Mouse (Mus musculus) forebrain, embryonic 15.5 days (tissue): ENCODE data around the gene Ckmt2. TPM values are rescaled to one million over a fixed set of nuclear protein-coding genes. Genes with fewer than 3 reads are reported as not detected.
A peak's percentile ranks its signal among the peaks of the same experiment; 100 is the strongest.

Experiments
- ATAC-seq: fragments of 200-750 bp; cut with Nextera tagmentation; replicated peaks from 2 replicates; pipeline ENCODE4 v1.8.0; 2017; ENCODE audit warnings: mild to moderate bottlenecking, moderate TSS enrichment, moderate library complexity
- H3K27ac ChIP-seq: fragments of 300-500 bp; sonication (generic); replicated peaks from 2 replicates; pipeline ENCODE4 v1.5.1; 2015; ENCODE audit warnings: mild to moderate bottlenecking, inconsistent platforms
- H3K27me3 ChIP-seq: fragments of 300-500 bp; sonication (generic); 2 replicates; pipeline ENCODE4 v1.6.1; 2015; ENCODE audit warnings: inconsistent platforms
- H3K36me3 ChIP-seq: fragments of 300-500 bp; sonication (generic); 2 replicates; pipeline ENCODE4 v1.6.1; 2015; ENCODE audit warnings: mild to moderate bottlenecking, inconsistent platforms
- H3K4me1 ChIP-seq: fragments of 300-500 bp; sonication (generic); 2 replicates; pipeline ENCODE4 v1.6.1; 2015; ENCODE audit warnings: inconsistent platforms
- H3K4me2 ChIP-seq: fragments of 300-500 bp; sonication (generic); replicated peaks from 2 replicates; pipeline ENCODE4 v1.6.1; 2015; ENCODE audit warnings: mild to moderate bottlenecking, inconsistent platforms
- H3K4me3 ChIP-seq: fragments of 300-500 bp; sonication (generic); 2 replicates; pipeline ENCODE4 v1.5.1; 2015; ENCODE audit warnings: mild to moderate bottlenecking, inconsistent platforms
- H3K9ac ChIP-seq: fragments of 300-500 bp; sonication (generic); replicated peaks from 2 replicates; pipeline ENCODE4 v1.6.1; 2015; ENCODE audit warnings: mild to moderate bottlenecking, inconsistent platforms
- H3K9me3 ChIP-seq: fragments of 300-500 bp; sonication (generic); 2 replicates; pipeline ENCODE4 v1.6.1; 2016; ENCODE audit warnings: inconsistent platforms
- WGBS: fragments of 180-500 bp; shearing (Covaris S2); methylation state at CpG from one replicate; pipeline ENCODE4 v1.1.7; 2015; ENCODE audit warnings: mixed read lengths; 5-methylcytosine and 5-hydroxymethylcytosine counted together
- polyA plus RNA-seq: library from polyadenylated mRNA; unstranded; fragments of >200 nt; fragmentation: Nextera tagmentation; extraction: Ambion mirVana; gene quantifications from 2 replicates; pipeline ENCODE4 v1.2.1, GENCODE M21; 2015

The Ckmt2 gene
- polyA plus RNA-seq, 1 experiment from 2014 or later = not detected

- no peak overlapping the region for H3K4me2 ChIP-seq
- no peaks in the 10 kb centered on the region for H3K27me3 ChIP-seq
- H3K36me3 ChIP-seq = no peaks in the 10 kb centered on the region
- H3K4me3 ChIP-seq = no peak overlapping the region
- no peak overlapping the region for H3K9ac ChIP-seq
- WGBS = 80% methylated on average over 6 of the region's 6 CpGs
- no peaks in the 10 kb centered on the region for H3K9me3 ChIP-seq
- H3K4me1 ChIP-seq = 0 out of 2 replicates have a peak, but pooled peaks cover 3% of the 10 kb centered on the region
- no peak for ATAC-seq
- H3K27ac ChIP-seq = no peak overlapping the region
Measured at GRCm38 (mm10) chr13:91893132-91893531, 16.4 kb upstream of the Ckmt2 start.

GRCm38 (mm10) chr13:91890031-91890619, 13.4 kb upstream of the Ckmt2 start:
- ATAC-seq = peak; percentile 65
- no peak overlapping the region for H3K4me2 ChIP-seq

GRCm38 (mm10) chr13:91884714-91885386, 8.2 kb upstream of the Ckmt2 start:
- no peaks in the 10 kb centered on the region for H3K36me3 ChIP-seq
- no peaks in the 10 kb centered on the region for H3K9me3 ChIP-seq
- H3K27me3 ChIP-seq = no peaks in the 10 kb centered on the region
- H3K4me1 ChIP-seq = 0 out of 2 replicates have a peak, but pooled peaks cover under 1% of the 10 kb centered on the region
- peak; percentile 53; the same call in 1 of the 2 replicates for ATAC-seq
- H3K4me2 ChIP-seq = no peak overlapping the region
- WGBS = 77% methylated on average over 5 of the region's 5 CpGs
- H3K9ac ChIP-seq = no peak overlapping the region
- no peak overlapping the region for H3K4me3 ChIP-seq
- H3K27ac ChIP-seq = no peak overlapping the region

More at GRCm38 (mm10) chr13:91890031-91890619, 13.4 kb upstream of the Ckmt2 start:
- no peaks in the 10 kb centered on the region for H3K27me3 ChIP-seq
- WGBS = 40% methylated on average over 6 of the region's 6 CpGs
- H3K4me3 ChIP-seq = no peak overlapping the region
- no peak overlapping the region for H3K27ac ChIP-seq
- H3K9me3 ChIP-seq = no peaks in the 10 kb centered on the region
- no peak overlapping the region for H3K9ac ChIP-seq
- 0 out of 2 replicates have a peak, but pooled peaks cover 3% of the 10 kb centered on the region for H3K4me1 ChIP-seq
- no peaks in the 10 kb centered on the region for H3K36me3 ChIP-seq

- no peak overlapping the region for H3K4me3 ChIP-seq
- H3K9ac ChIP-seq = no peak overlapping the region
- H3K4me2 ChIP-seq = no peak overlapping the region
- H3K4me1 ChIP-seq = no peaks in the 10 kb centered on the region
- no peaks in the 10 kb centered on the region for H3K36me3 ChIP-seq
- ATAC-seq = peak; percentile 57; the same call in 1 of the 2 replicates
- H3K27me3 ChIP-seq = no peaks in the 10 kb centered on the region
- 59% methylated on average over 9 of the region's 9 CpGs for WGBS
- no peaks in the 10 kb centered on the region for H3K9me3 ChIP-seq
- no peak overlapping the region for H3K27ac ChIP-seq
Measured at GRCm38 (mm10) chr13:91881837-91882480, 5.3 kb upstream of the Ckmt2 start.

GRCm38 (mm10) chr13:91880256-91880655, 3.6 kb upstream of the Ckmt2 start:
- no peak overlapping the region for H3K9ac ChIP-seq
- 66% methylated on average over 4 of the region's 4 CpGs for WGBS
- H3K4me1 ChIP-seq = no peaks in the 10 kb centered on the region
- no peak overlapping the region for H3K4me3 ChIP-seq
- ATAC-seq = no peak
- H3K9me3 ChIP-seq = no peaks in the 10 kb centered on the region
- no peak overlapping the region for H3K4me2 ChIP-seq
- H3K27me3 ChIP-seq = no peaks in the 10 kb centered on the region
- H3K36me3 ChIP-seq = no peaks in the 10 kb centered on the region
- H3K27ac ChIP-seq = no peak overlapping the region

GRCm38 (mm10) chr13:91877996-91878395, 1.3 kb upstream of the Ckmt2 start:
- Histone ChIP-seq H3K4me2 (no peak overlapping the region), H3K36me3 (no peaks in the 10 kb centered on the region), H3K9ac (no peak overlapping the region), H3K4me1 (no peaks in the 10 kb centered on the region), H3K27me3 (no peaks in the 10 kb centered on the region), H3K27ac (no peak overlapping the region), H3K9me3 (no peaks in the 10 kb centered on the region), H3K4me3 (no peak overlapping the region)
- ATAC-seq = no peak
- WGBS = 87% methylated on average over 3 of the region's 3 CpGs

GRCm38 (mm10) chr13:91877350-91877749, 665 bp upstream of the Ckmt2 start:
- H3K4me1 ChIP-seq = no peaks in the 10 kb centered on the region
- 90% methylated on average over 10 of the region's 10 CpGs for WGBS
- H3K9me3 ChIP-seq = no peaks in the 10 kb centered on the region
- no peak overlapping the region for H3K27ac ChIP-seq
- no peak overlapping the region for H3K4me2 ChIP-seq
- no peaks in the 10 kb centered on the region for H3K36me3 ChIP-seq
- no peak for ATAC-seq
- H3K9ac ChIP-seq = no peak overlapping the region
- H3K4me3 ChIP-seq = no peak overlapping the region
- no peaks in the 10 kb centered on the region for H3K27me3 ChIP-seq

- 44% methylated on average over 2 of the region's 2 CpGs for WGBS
- H3K36me3 ChIP-seq = no peaks in the 10 kb centered on the region
Measured at GRCm38 (mm10) chr13:91875581-91875980, 1.1 kb downstream of the Ckmt2 start.

GRCm38 (mm10) chr13:91874565-91874964, 2.1 kb downstream of the Ckmt2 start:
- Histone ChIP-seq H3K27ac (no peak overlapping the region), H3K36me3 (no peaks in the 10 kb centered on the region), H3K4me3 (no peak overlapping the region), H3K4me2 (no peak overlapping the region), H3K27me3 (no peaks in the 10 kb centered on the region), H3K9me3 (no peaks in the 10 kb centered on the region), H3K4me1 (no peaks in the 10 kb centered on the region), H3K9ac (no peak overlapping the region)
- no peak for ATAC-seq
- 86% methylated on average over 7 of the region's 7 CpGs for WGBS

More at GRCm38 (mm10) chr13:91875581-91875980, 1.1 kb downstream of the Ckmt2 start:
- H3K27ac ChIP-seq = no peak overlapping the region
- no peak overlapping the region for H3K4me2 ChIP-seq
- H3K4me3 ChIP-seq = no peak overlapping the region
- H3K9ac ChIP-seq = no peak overlapping the region
- no peak for ATAC-seq
- H3K9me3 ChIP-seq = no peaks in the 10 kb centered on the region
- H3K4me1 ChIP-seq = no peaks in the 10 kb centered on the region
- no peaks in the 10 kb centered on the region for H3K27me3 ChIP-seq

- H3K27me3 ChIP-seq = no peaks in the 10 kb centered on the region
- H3K4me3 ChIP-seq = no peak overlapping the region
- no peak overlapping the region for H3K9ac ChIP-seq
- no peaks in the 10 kb centered on the region for H3K4me1 ChIP-seq
- WGBS = 81% methylated on average over 7 of the region's 7 CpGs
- no peaks in the 10 kb centered on the region for H3K9me3 ChIP-seq
- no peak overlapping the region for H3K27ac ChIP-seq
- ATAC-seq = no peak
- no peak overlapping the region for H3K4me2 ChIP-seq
- H3K36me3 ChIP-seq = no peaks in the 10 kb centered on the region
Measured at GRCm38 (mm10) chr13:91873734-91874329, 2.9 kb downstream of the Ckmt2 start.

GRCm38 (mm10) chr13:91868577-91868976, 8.1 kb downstream of the Ckmt2 start:
- no peak for ATAC-seq
- 69% methylated on average over 1 of the region's 1 CpGs for WGBS
- no peaks in the 10 kb centered on the region for H3K36me3 ChIP-seq

GRCm38 (mm10) chr13:91858835-91859234, 17.9 kb downstream of the Ckmt2 start:
- Histone ChIP-seq H3K9ac (no peak overlapping the region), H3K4me3 (no peak overlapping the region), H3K27me3 (no peaks in the 10 kb centered on the region), H3K4me1 (no peaks in the 10 kb centered on the region), H3K4me2 (no peak overlapping the region), H3K36me3 (no peaks in the 10 kb centered on the region), H3K27ac (no peak overlapping the region), H3K9me3 (no peaks in the 10 kb centered on the region)
- ATAC-seq = no peak
- 76% methylated on average over 7 of the region's 7 CpGs for WGBS

More at GRCm38 (mm10) chr13:91868577-91868976, 8.1 kb downstream of the Ckmt2 start:
- Histone ChIP-seq H3K4me3 (no peak overlapping the region), H3K27ac (no peak overlapping the region), H3K4me2 (no peak overlapping the region), H3K9ac (no peak overlapping the region), H3K4me1 (no peaks in the 10 kb centered on the region), H3K27me3 (no peaks in the 10 kb centered on the region), H3K9me3 (0 out of 2 replicates have a peak, but pooled peaks cover 3% of the 10 kb centered on the region)
